Mouse (Mus musculus) C2C12 (cell line): ENCODE results near the gene Abcc9. TPM values are rescaled to one million over a fixed set of nuclear protein-coding genes. Genes with fewer than 3 reads are reported as not detected.

Source experiments
- H3K27me3 ChIP-seq: one replicate; pipeline ENCODE4 v1.6.1; 2011; ENCODE audit not compliant: control insufficient read depth, insufficient read depth, insufficient read length
- H3K36me3 ChIP-seq: one replicate; pipeline ENCODE4 v1.6.1; 2011; ENCODE audit not compliant: control insufficient read depth, insufficient read depth
- H3K4me3 ChIP-seq: one replicate; pipeline ENCODE4 v1.5.1; 2011; ENCODE audit warnings: mild to moderate bottlenecking, control low read depth; ENCODE audit not compliant: poor library complexity, insufficient read depth, severe bottlenecking
- H3K79me2 ChIP-seq: one replicate; pipeline ENCODE4 v1.6.1; 2011; ENCODE audit not compliant: control insufficient read depth, insufficient read depth
- H3K79me3 ChIP-seq: one replicate; pipeline ENCODE4 v1.6.1; 2011; ENCODE audit warnings: low read depth, control low read depth
- H3ac ChIP-seq: one replicate; pipeline ENCODE3; 2011; ENCODE audit warnings: low read depth; ENCODE audit not compliant: control insufficient read depth, insufficient read length
- CEBPB ChIP-seq: IDR thresholded peaks from one replicate; pipeline ENCODE4 v1.6.1; 2011; ENCODE audit warnings: low read depth, mild to moderate bottlenecking, control low read depth, moderate library complexity
- CTCF ChIP-seq: IDR thresholded peaks from one replicate; pipeline ENCODE4 v1.5.1; 2011; ENCODE audit not compliant: control insufficient read depth, insufficient read depth, insufficient read length
- FOSL1 ChIP-seq: IDR thresholded peaks from one replicate; pipeline ENCODE4 v1.8.0; 2011; ENCODE audit warnings: mild to moderate bottlenecking, low read length; ENCODE audit not compliant: poor library complexity, insufficient read depth, severe bottlenecking
- MAX ChIP-seq: IDR thresholded peaks from one replicate; pipeline ENCODE4 v1.6.1; 2011; ENCODE audit warnings: mild to moderate bottlenecking, control low read depth
- MYOD1 ChIP-seq: IDR thresholded peaks from one replicate; pipeline ENCODE4 v1.6.1; 2011; ENCODE audit warnings: low read depth; ENCODE audit not compliant: control insufficient read depth, insufficient read length
- MYOG ChIP-seq: IDR thresholded peaks from one replicate; pipeline ENCODE4 v1.6.1; 2011; ENCODE audit not compliant: control insufficient read depth, insufficient read length; ENCODE audit errors: extremely low read depth
- USF1 ChIP-seq: IDR thresholded peaks from one replicate; pipeline ENCODE4 v1.6.1; 2011; ENCODE audit warnings: low read depth, mild to moderate bottlenecking, control low read depth, moderate library complexity
- polyA plus RNA-seq: library from polyadenylated mRNA; unstranded; fragments of >200 nt; fragmentation: generic; extraction: Trizol; gene quantifications from one replicate; pipeline ENCODE4 v1.2.1, GENCODE M21; 2012; ENCODE audit warnings: missing spikeins

Abcc9 gene
- polyA plus RNA-seq, 1 experiment = under 0.01 TPM

GRCm38 (mm10) chr6:142571055-142571618 lies 131.0 kb downstream of the Abcc9 start, which contains the start of gene Kcnj8:
Gene Kcnj8 (minus strand): TSS chr6:142571614.
- Histone ChIP-seq H3K36me3 (no peaks in the 10 kb centered on the region), H3K4me3 (no peak within 1 kb of the TSS), H3K79me3 (no peaks in the 10 kb centered on the region), H3ac (peak within 1 kb of the TSS; percentile 30), H3K79me2 (no peaks in the 10 kb centered on the region), H3K27me3 (peaks cover 14% of the 10 kb centered on the region)
- TF ChIP-seq CTCF (no peak), CEBPB (no peak), MYOD1 (no peak), MYOG (no peak), USF1 (no peak), FOSL1 (no peak), MAX (no peak)

- Histone ChIP-seq H3K79me3 (no peaks in the 10 kb centered on the region), H3K4me3 (no peak overlapping the region), H3K79me2 (no peaks in the 10 kb centered on the region), H3K36me3 (no peaks in the 10 kb centered on the region), H3K27me3 (peaks cover 14% of the 10 kb centered on the region), H3ac (no peak overlapping the region)
- TF ChIP-seq FOSL1 (no peak), CEBPB (no peak), MYOG (no peak), CTCF (no peak), USF1 (no peak), MAX (no peak), MYOD1 (no peak)
Measured at GRCm38 (mm10) chr6:142570046-142570770, 131.9 kb downstream of the Abcc9 start.

- H3K79me3 ChIP-seq = no peaks in the 10 kb centered on the region
- TF ChIP-seq FOSL1 = no peak
- TF ChIP-seq MYOG = no peak
- TF ChIP-seq CEBPB = no peak
- TF ChIP-seq USF1 = no peak
- no peak for TF ChIP-seq MYOD1
- TF ChIP-seq CTCF = no peak
- TF ChIP-seq MAX = no peak
- H3K4me3 ChIP-seq = no peak overlapping the region
- H3K27me3 ChIP-seq = peaks cover 14% of the 10 kb centered on the region
- no peaks in the 10 kb centered on the region for H3K36me3 ChIP-seq
- H3K79me2 ChIP-seq = no peaks in the 10 kb centered on the region
- no peak overlapping the region for H3ac ChIP-seq
Measured at GRCm38 (mm10) chr6:142568713-142569357, 133.3 kb downstream of the Abcc9 start.

- Histone ChIP-seq H3K36me3 (no peaks in the 10 kb centered on the region), H3ac (no peak overlapping the region), H3K27me3 (peaks cover 14% of the 10 kb centered on the region), H3K79me2 (no peaks in the 10 kb centered on the region), H3K79me3 (no peaks in the 10 kb centered on the region), H3K4me3 (no peak overlapping the region)
- no peak for TF ChIP-seq FOSL1
- no peak for TF ChIP-seq MYOG
- TF ChIP-seq CTCF = no peak
- TF ChIP-seq MAX = no peak
- TF ChIP-seq MYOD1 = no peak
- TF ChIP-seq USF1 = no peak
- no peak for TF ChIP-seq CEBPB
Measured at GRCm38 (mm10) chr6:142567452-142567851, 134.7 kb downstream of the Abcc9 start.

- Histone ChIP-seq H3K27me3 (peaks cover under 1% of the 10 kb centered on the region), H3K79me3 (no peaks in the 10 kb centered on the region), H3ac (no peak overlapping the region), H3K36me3 (no peaks in the 10 kb centered on the region), H3K79me2 (no peaks in the 10 kb centered on the region), H3K4me3 (no peak overlapping the region)
- TF ChIP-seq FOSL1 = no peak
- TF ChIP-seq CTCF = no peak
- no peak for TF ChIP-seq MYOG
- no peak for TF ChIP-seq USF1
- no peak for TF ChIP-seq MAX
- TF ChIP-seq MYOD1 = no peak
Measured at GRCm38 (mm10) chr6:142564746-142565145, 137.4 kb downstream of the Abcc9 start.
